Mouse (Mus musculus): ENCODE measurements around the gene Cntrob.

DNA sequence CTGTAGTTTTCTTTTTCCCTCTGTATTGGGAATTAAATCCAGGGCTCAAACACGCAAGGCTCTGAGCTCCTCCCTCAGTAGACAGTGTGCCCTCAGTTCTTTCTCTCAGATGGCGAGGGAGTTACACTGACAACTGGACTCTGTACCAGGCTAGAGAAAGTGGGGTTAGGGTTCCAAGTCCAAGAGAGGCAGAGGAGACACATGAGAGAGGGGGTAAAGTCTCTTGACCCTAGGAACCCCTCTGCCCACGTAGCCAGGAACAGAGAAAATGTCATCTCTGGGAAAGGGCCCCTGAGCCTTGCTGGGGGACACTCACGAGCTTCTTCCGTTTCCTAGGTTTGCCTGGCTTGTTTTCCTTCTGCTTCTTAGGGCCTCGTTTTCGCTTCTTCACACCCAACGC, 40.8 kb upstream of the Cntrob start:
- TF ChIP-seq CTCF (IDR thresholded peaks at IDR 0.05; ENCODE audit: insufficient read depth, low read depth, low read length) (no peak), POLR2A (IDR thresholded peaks at IDR 0.05; ENCODE audit: insufficient read depth, low read depth, low read length) (no peak)
